Mouse (Mus musculus) brain, embryonic 14.5 days (tissue): ENCODE data around the gene Ssu72.

Source experiments
- CTCF ChIP-seq: fragments of 200-500 bp; IDR thresholded peaks from 2 replicates; pipeline ENCODE4 v1.5.1; 2012; ENCODE audit warnings: inconsistent platforms, mild to moderate bottlenecking, moderate library complexity, borderline replicate concordance; ENCODE audit not compliant: insufficient read depth, insufficient read length; ENCODE audit errors: extremely low read depth
- POLR2A ChIP-seq: fragments of 200-500 bp; IDR thresholded peaks from 2 replicates; pipeline ENCODE4 v1.6.1; 2012; ENCODE audit warnings: mild to moderate bottlenecking, inconsistent platforms, borderline replicate concordance; ENCODE audit not compliant: poor library complexity, insufficient read depth, insufficient read length, severe bottlenecking; ENCODE audit errors: extremely low read depth

- TF ChIP-seq POLR2A (no peak), CTCF (no peak)
Measured at GRCm38 (mm10) chr4:155773335-155774078, 68.9 kb downstream of the Ssu72 start.
